Mouse (Mus musculus) neural tube, embryonic 13.5 days (tissue): ENCODE data around the gene Tgfbr3. TPM values are rescaled to one million over a fixed set of nuclear protein-coding genes. Genes with fewer than 3 reads are reported as not detected.

ENCODE experiments used
- ATAC-seq: fragments of 200-750 bp; cut with Nextera tagmentation; 2 replicates; pipeline ENCODE4 v1.8.0; 2017; ENCODE audit warnings: low read depth, mild to moderate bottlenecking, moderate TSS enrichment, moderate library complexity
- H3K27ac ChIP-seq: fragments of 300-500 bp; sonication (generic); replicated peaks from 2 replicates; pipeline ENCODE4 v1.5.1; 2015; ENCODE audit warnings: moderate library complexity, mild to moderate bottlenecking, inconsistent platforms
- H3K27me3 ChIP-seq: fragments of 300-500 bp; sonication (generic); 2 replicates; pipeline ENCODE4 v1.6.1; 2015; ENCODE audit warnings: mild to moderate bottlenecking, inconsistent platforms
- H3K36me3 ChIP-seq: fragments of 300-500 bp; sonication (generic); 2 replicates; pipeline ENCODE4 v1.6.1; 2015; ENCODE audit warnings: mild to moderate bottlenecking, inconsistent platforms
- H3K4me1 ChIP-seq: fragments of 300-500 bp; sonication (generic); replicated peaks from 2 replicates; pipeline ENCODE4 v1.6.1; 2015; ENCODE audit warnings: inconsistent platforms
- H3K4me2 ChIP-seq: fragments of 300-500 bp; sonication (generic); 2 replicates; pipeline ENCODE4 v1.6.1; 2015; ENCODE audit warnings: inconsistent platforms, mild to moderate bottlenecking, moderate library complexity
- H3K4me3 ChIP-seq: fragments of 300-500 bp; sonication (generic); 2 replicates; pipeline ENCODE4 v1.5.1; 2015; ENCODE audit warnings: mild to moderate bottlenecking, inconsistent platforms
- H3K9ac ChIP-seq: fragments of 300-500 bp; sonication (generic); 2 replicates; pipeline ENCODE4 v1.6.1; 2015; ENCODE audit warnings: moderate library complexity, mild to moderate bottlenecking, inconsistent platforms
- H3K9me3 ChIP-seq: fragments of 300-500 bp; sonication (generic); 2 replicates; pipeline ENCODE4 v1.6.1; 2016; ENCODE audit warnings: inconsistent platforms
- WGBS: fragments of 180-500 bp; shearing (Covaris S2); methylation state at CpG from one replicate; pipeline ENCODE4 v1.1.7; 2015; 5-methylcytosine and 5-hydroxymethylcytosine counted together
- polyA plus RNA-seq: library from polyadenylated mRNA; unstranded; fragments of >200 nt; fragmentation: Nextera tagmentation; extraction: Ambion mirVana; gene quantifications from 2 replicates; pipeline ENCODE4 v1.2.1, GENCODE M21; 2015

Gene Tgfbr3
- polyA plus RNA-seq, 1 experiment from 2014 or later: 6.9 TPM

- H3K9ac ChIP-seq: no peak overlapping the region
- no peaks in the 10 kb centered on the region for H3K36me3 ChIP-seq
- H3K4me3 ChIP-seq: no peak overlapping the region
- no peaks in the 10 kb centered on the region for H3K9me3 ChIP-seq
- H3K4me2 ChIP-seq: no peak overlapping the region
- H3K27me3 ChIP-seq: no peaks in the 10 kb centered on the region; the same call in 1 of the 2 replicates
- H3K27ac ChIP-seq: no peak overlapping the region
- peaks cover 31% of the 10 kb centered on the region for H3K4me1 ChIP-seq
- ATAC-seq: no peak
- WGBS: 96% methylated on average over 4 of the region's 4 CpGs
Measured at GRCm38 (mm10) chr5:107162319-107162718, 127.1 kb downstream of the Tgfbr3 start.

GRCm38 (mm10) chr5:107159914-107160890 is 129.2 kb downstream of the Tgfbr3 start:
- no peak for ATAC-seq
- WGBS: 83% methylated on average over 8 of the region's 8 CpGs
- no peak overlapping the region for H3K4me3 ChIP-seq
- H3K4me2 ChIP-seq: no peak overlapping the region
- H3K27me3 ChIP-seq: no peaks in the 10 kb centered on the region; the same call in 1 of the 2 replicates
- H3K9ac ChIP-seq: no peak overlapping the region
- H3K4me1 ChIP-seq: peaks cover 31% of the 10 kb centered on the region
- H3K9me3 ChIP-seq: no peaks in the 10 kb centered on the region
- no peak overlapping the region for H3K27ac ChIP-seq
- H3K36me3 ChIP-seq: no peaks in the 10 kb centered on the region

GRCm38 (mm10) chr5:107158531-107159178 is 130.8 kb downstream of the Tgfbr3 start:
- Histone ChIP-seq H3K4me1 (peaks cover 31% of the 10 kb centered on the region), H3K4me2 (no peak overlapping the region), H3K36me3 (no peaks in the 10 kb centered on the region), H3K4me3 (no peak overlapping the region), H3K9ac (no peak overlapping the region), H3K27ac (no peak overlapping the region), H3K9me3 (no peaks in the 10 kb centered on the region), H3K27me3 (no peaks in the 10 kb centered on the region)
- 64% methylated on average over 7 of the region's 7 CpGs for whole genome bisulfite sequencing
- no peak for ATAC-seq

GRCm38 (mm10) chr5:107157384-107157783 is 132.0 kb downstream of the Tgfbr3 start:
- no peaks in the 10 kb centered on the region for H3K9me3 ChIP-seq
- 45% methylated on average over 9 of the region's 9 CpGs for WGBS
- no peak overlapping the region for H3K27ac ChIP-seq
- no peak overlapping the region for H3K4me3 ChIP-seq
- no peaks in the 10 kb centered on the region for H3K27me3 ChIP-seq
- H3K4me2 ChIP-seq: no peak overlapping the region
- H3K9ac ChIP-seq: no peak overlapping the region
- 0 out of 2 replicates have a peak, but pooled peaks have one; percentile 23 for ATAC-seq
- H3K4me1 ChIP-seq: peaks cover 31% of the 10 kb centered on the region
- H3K36me3 ChIP-seq: no peaks in the 10 kb centered on the region

- no peak for ATAC-seq
Measured at GRCm38 (mm10) chr5:107156096-107156495, 133.3 kb downstream of the Tgfbr3 start.

GRCm38 (mm10) chr5:107152989-107153388 is 136.4 kb downstream of the Tgfbr3 start:
- no peaks in the 10 kb centered on the region; the same call in 1 of the 2 replicates for H3K27me3 ChIP-seq
- no peak overlapping the region for H3K27ac ChIP-seq
- H3K9me3 ChIP-seq: no peaks in the 10 kb centered on the region
- no peak overlapping the region for H3K4me2 ChIP-seq
- no peak overlapping the region for H3K4me3 ChIP-seq
- H3K36me3 ChIP-seq: no peaks in the 10 kb centered on the region
- no peak overlapping the region for H3K9ac ChIP-seq
- no peak for ATAC-seq
- WGBS: 89% methylated on average over 4 of the region's 4 CpGs
- H3K4me1 ChIP-seq: peaks cover 44% of the 10 kb centered on the region

More at GRCm38 (mm10) chr5:107156096-107156495, 133.3 kb downstream of the Tgfbr3 start:
- Histone ChIP-seq H3K9ac (no peak overlapping the region), H3K27me3 (no peaks in the 10 kb centered on the region), H3K27ac (no peak overlapping the region), H3K4me2 (no peak overlapping the region), H3K4me1 (peaks cover 42% of the 10 kb centered on the region), H3K9me3 (no peaks in the 10 kb centered on the region), H3K4me3 (no peak overlapping the region), H3K36me3 (no peaks in the 10 kb centered on the region)
- WGBS: 76% methylated on average over 3 of the region's 3 CpGs

GRCm38 (mm10) chr5:107151320-107151719 is 138.1 kb downstream of the Tgfbr3 start:
- H3K4me3 ChIP-seq: no peak overlapping the region
- WGBS: 47% methylated on average over 3 of the region's 3 CpGs

GRCm38 (mm10) chr5:107150555-107151312 is 138.7 kb downstream of the Tgfbr3 start:
- Histone ChIP-seq H3K27me3 (peaks cover under 1% of the 10 kb centered on the region), H3K9ac (0 out of 2 replicates have a peak overlapping the region, but pooled peaks have one; percentile 2), H3K4me1 (peaks cover 36% of the 10 kb centered on the region), H3K27ac (no peak overlapping the region), H3K9me3 (no peaks in the 10 kb centered on the region), H3K4me2 (no peak overlapping the region), H3K4me3 (no peak overlapping the region), H3K36me3 (no peaks in the 10 kb centered on the region)
- no peak for ATAC-seq
- WGBS: 70% methylated on average over 9 of the region's 9 CpGs

More at GRCm38 (mm10) chr5:107151320-107151719, 138.1 kb downstream of the Tgfbr3 start:
- peaks cover 40% of the 10 kb centered on the region for H3K4me1 ChIP-seq
- no peaks in the 10 kb centered on the region for H3K36me3 ChIP-seq
- H3K4me2 ChIP-seq: no peak overlapping the region
- ATAC-seq: no peak
- H3K9ac ChIP-seq: 0 out of 2 replicates have a peak overlapping the region, but pooled peaks have one; percentile 2
- no peak overlapping the region for H3K27ac ChIP-seq
- H3K9me3 ChIP-seq: no peaks in the 10 kb centered on the region
- no peaks in the 10 kb centered on the region; the same call in 1 of the 2 replicates for H3K27me3 ChIP-seq

- Histone ChIP-seq H3K27ac (peak overlapping the region; percentile 9; the same call in 1 of the 2 replicates), H3K27me3 (peaks cover 7% of the 10 kb centered on the region)
- peak; percentile 56 for ATAC-seq
Measured at GRCm38 (mm10) chr5:107147951-107148766, 141.3 kb downstream of the Tgfbr3 start.

GRCm38 (mm10) chr5:107147413-107147812 is 142.0 kb downstream of the Tgfbr3 start:
- Histone ChIP-seq H3K4me1 (peaks cover 57% of the 10 kb centered on the region), H3K4me2 (no peak overlapping the region), H3K9ac (no peak overlapping the region), H3K27me3 (peaks cover 7% of the 10 kb centered on the region), H3K36me3 (no peaks in the 10 kb centered on the region), H3K27ac (no peak overlapping the region), H3K9me3 (no peaks in the 10 kb centered on the region), H3K4me3 (no peak overlapping the region)
- ATAC-seq: no peak

More at GRCm38 (mm10) chr5:107147951-107148766, 141.3 kb downstream of the Tgfbr3 start:
- H3K4me2 ChIP-seq: no peak overlapping the region
- H3K4me1 ChIP-seq: peaks cover 57% of the 10 kb centered on the region
- H3K36me3 ChIP-seq: no peaks in the 10 kb centered on the region
- H3K4me3 ChIP-seq: no peak overlapping the region
- H3K9me3 ChIP-seq: no peaks in the 10 kb centered on the region
- no peak overlapping the region for H3K9ac ChIP-seq
- WGBS: 31% methylated on average over 13 of the region's 13 CpGs

GRCm38 (mm10) chr5:107146111-107146616 is 143.3 kb downstream of the Tgfbr3 start:
- no peak overlapping the region for H3K9ac ChIP-seq
- WGBS: 69% methylated on average over 11 of the region's 11 CpGs
- no peaks in the 10 kb centered on the region for H3K36me3 ChIP-seq
- no peak overlapping the region for H3K4me3 ChIP-seq
- H3K27me3 ChIP-seq: peaks cover 7% of the 10 kb centered on the region
- no peak overlapping the region for H3K27ac ChIP-seq
- H3K4me1 ChIP-seq: peaks cover 46% of the 10 kb centered on the region
- H3K9me3 ChIP-seq: no peaks in the 10 kb centered on the region
- no peak overlapping the region for H3K4me2 ChIP-seq
- ATAC-seq: no peak
